In genomic region chr17:71251601-71252001, GRCm38 (mm10) we compare ENCODE assay signal across 10 mouse cellular contexts.
DNase-seq lines count a peak whose midpoint lies in the region; ATAC-seq and TF ChIP-seq lines count a peak whose summit lies in the region.
"Had no signal": no experiment of that assay in that cellular context is flagged by ENCODE, and none has a peak within 500 bp of the region (broad histone marks: within the 10 kb centered on the region; RNA-seq: fewer than 3 reads in every experiment).

No protein-coding gene starts in this region.

- DNase-seq in heart, embryonic 10.5 days (ENCODE audit: low spot score): no peak
- DNase-seq in heart, postnatal 14 days: no peak
- peak; percentile 44 for DNase-seq in hindbrain, postnatal 0 days (ENCODE audit: low spot score)
- no peak for DNase-seq in thymus, postnatal 0 days (ENCODE audit: low spot score)
- no peak for DNase-seq in thymus, postnatal 25 days
- DNase-seq in layer of hippocampus, adult 18-20 months (ENCODE audit: low spot score in 2 of 2): no peak
- DNase-seq: left cerebral cortex, postnatal 4 days; right cerebral cortex, postnatal 4 days had no signal

- no peak overlapping the region for H3K9ac ChIP-seq in hindbrain, postnatal 0 days (replicated peaks; ENCODE audit: low read length)
- no peak overlapping the region for H3K9ac ChIP-seq in limb, embryonic 15.5 days

- no peak for TF ChIP-seq CTCF in bone marrow macrophage, adult 2 months (IDR thresholded peaks at IDR 0.05; ENCODE audit: low read depth, low read length)
- TF ChIP-seq CTCF in hindbrain, postnatal 0 days (IDR thresholded peaks at IDR 0.05; ENCODE audit: low read depth): peak; percentile 7; the same call in 1 of the 2 replicates

- ATAC-seq in hindbrain, postnatal 0 days: peak; percentile 35; the same call in 1 of the 2 replicates
- ATAC-seq in limb, embryonic 15.5 days (ENCODE audit: insufficient number of reproducible peaks, low FRiP score, low TSS enrichment, low read depth): peak; percentile 82

- H3K4me1 ChIP-seq in heart, embryonic 10.5 days: peaks cover 91% of the 10 kb centered on the region
- H3K4me1 ChIP-seq in bone marrow macrophage, adult 2 months (ENCODE audit: control insufficient read depth, insufficient read depth, low read length): peaks cover 35% of the 10 kb centered on the region
- peaks cover 6% of the 10 kb centered on the region; the same call in 1 of the 2 replicates for H3K4me1 ChIP-seq in hindbrain, postnatal 0 days (ENCODE audit: insufficient read depth, low read length)
- H3K4me1 ChIP-seq in limb, embryonic 15.5 days: peaks cover 58% of the 10 kb centered on the region

- no peaks in the 10 kb centered on the region for H3K9me3 ChIP-seq in heart, embryonic 10.5 days
- H3K9me3 ChIP-seq in hindbrain, postnatal 0 days (ENCODE audit: low read length): no peaks in the 10 kb centered on the region
- H3K9me3 ChIP-seq in limb, embryonic 15.5 days: no peaks in the 10 kb centered on the region

- peaks cover 50% of the 10 kb centered on the region for H3K36me3 ChIP-seq in heart, embryonic 10.5 days
- H3K36me3 ChIP-seq in hindbrain, postnatal 0 days (ENCODE audit: insufficient read depth, low read length): peaks cover 26% of the 10 kb centered on the region
- peaks cover 30% of the 10 kb centered on the region for H3K36me3 ChIP-seq in limb, embryonic 15.5 days

- 46% methylated on average over 6 of the region's 6 CpGs for WGBS in heart, embryonic 10.5 days
- 56% methylated on average over 6 of the region's 6 CpGs for WGBS in hindbrain, postnatal 0 days
- 27% methylated on average over 6 of the region's 6 CpGs for WGBS in limb, embryonic 15.5 days

- H3K27me3 ChIP-seq in heart, embryonic 10.5 days (ENCODE audit: insufficient read depth, poor library complexity, severe bottlenecking): no peaks in the 10 kb centered on the region
- no peaks in the 10 kb centered on the region for H3K27me3 ChIP-seq in hindbrain, postnatal 0 days (ENCODE audit: insufficient read depth, low read length)
- H3K27me3 ChIP-seq in limb, embryonic 15.5 days: no peaks in the 10 kb centered on the region

- TF ChIP-seq POLR2A in bone marrow macrophage, adult 2 months (IDR thresholded peaks at IDR 0.05; ENCODE audit: borderline replicate concordance, low read depth, low read length): no peak

- peak overlapping the region; percentile 85 for H3K27ac ChIP-seq in heart, embryonic 10.5 days
- H3K27ac ChIP-seq in bone marrow macrophage, adult 2 months (ENCODE audit: insufficient read depth, low read depth, low read length): peak overlapping the region; percentile 66
- H3K27ac ChIP-seq in hindbrain, postnatal 0 days: peak overlapping the region; percentile 32; the same call in 1 of the 2 replicates
- H3K27ac ChIP-seq in limb, embryonic 15.5 days: peak overlapping the region; percentile 83

- H3K4me2 ChIP-seq in hindbrain, postnatal 0 days (ENCODE audit: low read depth, low read length): no peak overlapping the region
- H3K4me2 ChIP-seq in limb, embryonic 15.5 days: no peak overlapping the region

- intact Hi-C loops in heart, postnatal 14 days (cut with DNase I): no loop called here

- no peak overlapping the region for H3K4me3 ChIP-seq in heart, embryonic 10.5 days
- H3K4me3 ChIP-seq in bone marrow macrophage, adult 2 months (ENCODE audit: insufficient read depth, low read length): no peak overlapping the region
- H3K4me3 ChIP-seq in hindbrain, postnatal 0 days (ENCODE audit: low read length): no peak overlapping the region
- H3K4me3 ChIP-seq in limb, embryonic 15.5 days: no peak overlapping the region

Comparison
In these comparisons a context has a peak if more than half of its experiments do, and no peak if none do; other contexts are left out.
1. H3K27ac ChIP-seq: peak in every context shown above with its lines; median percentile 85 in heart, embryonic 10.5 days; 83 in limb, embryonic 15.5 days; 66 in bone marrow macrophage, adult 2 months; 32 in hindbrain, postnatal 0 days.